Comparison of ENCODE assay signal across 8 mouse cellular contexts in genomic region chr7:88276914-88277765, GRCm38 (mm10). TPM values are rescaled to one million over a fixed set of nuclear protein-coding genes. Genes with fewer than 3 reads are reported as not detected.
A peak's percentile ranks its signal among the peaks of the same experiment; 100 is the strongest.
DNase-seq lines count a peak whose midpoint lies in the region; ATAC-seq and TF ChIP-seq lines count a peak whose summit lies in the region.

No protein-coding gene starts in this region.

- no peak for ATAC-seq in lung, embryonic 15.5 days (ENCODE audit: borderline replicate concordance, extremely low read depth, low FRiP score, low TSS enrichment)

- TF ChIP-seq POLR2A in kidney, adult 2 months (IDR thresholded peaks at IDR 0.05; ENCODE audit: low read depth, low read length), result no peak

- H3K27me3 ChIP-seq in kidney, adult 2 months (replicated peaks; ENCODE audit: control insufficient read depth, insufficient read depth, low read length), result no peaks in the 10 kb centered on the region
- no peaks in the 10 kb centered on the region for H3K27me3 ChIP-seq in embryonic facial prominence, embryonic 10.5 days (replicated peaks; ENCODE audit: low read depth, poor library complexity, severe bottlenecking)
- 0 out of 2 replicates have a peak, but pooled peaks cover 6% of the 10 kb centered on the region for H3K27me3 ChIP-seq in hindbrain, embryonic 10.5 days (ENCODE audit: insufficient read depth, poor library complexity, severe bottlenecking)
- H3K27me3 ChIP-seq in lung, embryonic 15.5 days, result no peaks in the 10 kb centered on the region

- H3K9me3 ChIP-seq in embryonic facial prominence, embryonic 10.5 days, result no peaks in the 10 kb centered on the region
- H3K9me3 ChIP-seq in hindbrain, embryonic 10.5 days, result no peaks in the 10 kb centered on the region
- H3K9me3 ChIP-seq in lung, embryonic 15.5 days, result no peaks in the 10 kb centered on the region

- H3K4me1 ChIP-seq in kidney, adult 2 months (ENCODE audit: control insufficient read depth, insufficient read depth, low read length), result no peaks in the 10 kb centered on the region; the same call in 1 of the 2 replicates
- H3K4me1 ChIP-seq in embryonic facial prominence, embryonic 10.5 days, result peaks cover 14% of the 10 kb centered on the region
- peaks cover 13% of the 10 kb centered on the region; the same call in 1 of the 2 replicates for H3K4me1 ChIP-seq in hindbrain, embryonic 10.5 days (replicated peaks)
- peaks cover 8% of the 10 kb centered on the region; the same call in 1 of the 2 replicates for H3K4me1 ChIP-seq in lung, embryonic 15.5 days

- H3K4me3 ChIP-seq in kidney, adult 2 months (ENCODE audit: insufficient read depth, low read depth, low read length), result peak overlapping the region; percentile 50; the same call in 1 of the 2 replicates
- peak overlapping the region; percentile 66 for H3K4me3 ChIP-seq in embryonic facial prominence, embryonic 10.5 days
- H3K4me3 ChIP-seq in hindbrain, embryonic 10.5 days, result peak overlapping the region; percentile 62
- H3K4me3 ChIP-seq in lung, embryonic 15.5 days, result peak overlapping the region; percentile 56

- H3K36me3 ChIP-seq in kidney, adult 2 months (ENCODE audit: control insufficient read depth, insufficient read depth, low read length), result no peaks in the 10 kb centered on the region
- no peaks in the 10 kb centered on the region for H3K36me3 ChIP-seq in embryonic facial prominence, embryonic 10.5 days (replicated peaks)
- no peaks in the 10 kb centered on the region for H3K36me3 ChIP-seq in hindbrain, embryonic 10.5 days
- H3K36me3 ChIP-seq in lung, embryonic 15.5 days, result peaks cover 5% of the 10 kb centered on the region; the same call in 1 of the 2 replicates

- DNase-seq in kidney, adult 2 months, result peak; percentile 16
- DNase-seq in kidney, postnatal 25 days, result no peak
- no peak for DNase-seq in embryonic facial prominence, embryonic 10.5 days (ENCODE audit: low spot score)
- DNase-seq in hindbrain, embryonic 10.5 days (ENCODE audit: low spot score), result no peak
- DNase-seq in retina, embryonic 14.5 days (ENCODE audit: low spot score), result peak; percentile 3
- DNase-seq in ovary, postnatal 14 days (ENCODE audit: low spot score), result no peak
- DNase-seq in right cerebral cortex, postnatal 36 days (ENCODE audit: low spot score in 2 of 2), result no peak

- H3K9ac ChIP-seq in lung, embryonic 15.5 days, result 0 out of 2 replicates have a peak overlapping the region, but pooled peaks have one; percentile 65

- TF ChIP-seq CTCF in kidney, adult 2 months (conservative IDR thresholded peaks at IDR 0.05; ENCODE audit: insufficient read depth, insufficient read length, low read depth, low read length), result no peak

- peak overlapping the region; percentile 67 for H3K4me2 ChIP-seq in lung, embryonic 15.5 days

- 50% methylated on average over 7 of the region's 7 CpGs for WGBS in kidney, adult 2 months
- 38% methylated on average over 7 of the region's 7 CpGs for WGBS in embryonic facial prominence, embryonic 10.5 days
- 43% methylated on average over 7 of the region's 7 CpGs for WGBS in hindbrain, embryonic 10.5 days
- WGBS in lung, embryonic 15.5 days, result 39% methylated on average over 7 of the region's 7 CpGs

- peak overlapping the region; percentile 35; the same call in 1 of the 2 replicates for H3K27ac ChIP-seq in kidney, adult 2 months (ENCODE audit: insufficient read depth, low read depth, low read length)
- H3K27ac ChIP-seq in embryonic facial prominence, embryonic 10.5 days (replicated peaks), result no peak overlapping the region
- H3K27ac ChIP-seq in hindbrain, embryonic 10.5 days, result no peak overlapping the region
- H3K27ac ChIP-seq in lung, embryonic 15.5 days, result peak overlapping the region; percentile 85

RNA-seq across cellular contexts. Expression of gene Ctsc, which starts 0.7 kb away (rescaled TPM):
- polyA plus RNA-seq in kidney, adult 2 months (2012; rRNA removed), result 13.9 and 15.3 TPM in 2 replicates
- polyA plus RNA-seq in embryonic facial prominence, embryonic 10.5 days (2016; fragmentation: Nextera tagmentation; extraction: Ambion mirVana), result 20.6 and 21.6 TPM in 2 replicates
- polyA plus RNA-seq in hindbrain, embryonic 10.5 days (2016; fragmentation: Nextera tagmentation; extraction: Ambion mirVana), result 22.1 and 22.2 TPM in 2 replicates
- polyA plus RNA-seq in lung, embryonic 15.5 days (2015; fragmentation: Nextera tagmentation; extraction: Ambion mirVana), result 120 and 136 TPM in 2 replicates

Comparison
In these comparisons a context has a peak if more than half of its experiments do, and no peak if none do; other contexts are left out.
1. DNase-seq: peak in kidney, adult 2 months (single experiment) and retina, embryonic 14.5 days (single experiment); none in kidney, postnatal 25 days (0 of 2), embryonic facial prominence, embryonic 10.5 days (single experiment), hindbrain, embryonic 10.5 days (single experiment), ovary, postnatal 14 days (single experiment) and right cerebral cortex, postnatal 36 days (0 of 2).
2. H3K27ac ChIP-seq: peak in kidney, adult 2 months (single experiment) and lung, embryonic 15.5 days (single experiment); none in embryonic facial prominence, embryonic 10.5 days (single experiment) and hindbrain, embryonic 10.5 days (single experiment).
3. Peak in every context shown above with its lines, with median percentiles within 50 percentile points of each other: H3K4me3 ChIP-seq.